Mouse (Mus musculus) embryonic facial prominence, embryonic 13.5 days (tissue): Measurements from ENCODE around the gene Scgb1c1. TPM values are rescaled to one million over a fixed set of nuclear protein-coding genes. Genes with fewer than 3 reads are reported as not detected.
A peak's percentile ranks its signal among the peaks of the same experiment; 100 is the strongest.

Experiments
- ATAC-seq: fragments of 200-750 bp; cut with Nextera tagmentation; 2 replicates; pipeline ENCODE4 v1.8.0; 2017; ENCODE audit warnings: low read depth; ENCODE audit not compliant: insufficient number of reproducible peaks, insufficient read depth, low FRiP score, low TSS enrichment
- H3K27ac ChIP-seq: fragments of 300-500 bp; sonication (generic); 2 replicates; pipeline ENCODE4 v1.5.1; 2015; ENCODE audit warnings: moderate library complexity, mild to moderate bottlenecking, inconsistent platforms
- H3K27me3 ChIP-seq: fragments of 300-500 bp; sonication (generic); 2 replicates; pipeline ENCODE4 v1.6.1; 2015; ENCODE audit warnings: mild to moderate bottlenecking, inconsistent platforms
- H3K36me3 ChIP-seq: fragments of 300-500 bp; sonication (generic); 2 replicates; pipeline ENCODE4 v1.6.1; 2015; ENCODE audit warnings: mild to moderate bottlenecking, inconsistent platforms
- H3K4me1 ChIP-seq: fragments of 300-500 bp; sonication (generic); 2 replicates; pipeline ENCODE4 v1.6.1; 2015; ENCODE audit warnings: inconsistent platforms
- H3K4me2 ChIP-seq: fragments of 300-500 bp; sonication (generic); 2 replicates; pipeline ENCODE4 v1.6.1; 2015; ENCODE audit warnings: moderate library complexity, mild to moderate bottlenecking, inconsistent platforms
- H3K4me3 ChIP-seq: fragments of 300-500 bp; sonication (generic); 2 replicates; pipeline ENCODE4 v1.5.1; 2015; ENCODE audit warnings: mild to moderate bottlenecking, inconsistent platforms
- H3K9ac ChIP-seq: fragments of 300-500 bp; sonication (generic); 2 replicates; pipeline ENCODE4 v1.6.1; 2015; ENCODE audit warnings: mild to moderate bottlenecking, inconsistent platforms
- H3K9me3 ChIP-seq: fragments of 300-500 bp; sonication (generic); 2 replicates; pipeline ENCODE4 v1.6.1; 2016; ENCODE audit warnings: inconsistent platforms
- WGBS: fragments of 180-500 bp; shearing (Covaris S2); methylation state at CpG from one replicate; pipeline ENCODE4 v1.1.7; 2015; ENCODE audit warnings: mixed read lengths; 5-methylcytosine and 5-hydroxymethylcytosine counted together
- polyA plus RNA-seq: library from polyadenylated mRNA; unstranded; fragments of >200 nt; fragmentation: Nextera tagmentation; extraction: Ambion mirVana; gene quantifications from 2 replicates; pipeline ENCODE4 v1.2.1, GENCODE M21; 2015

Scgb1c1 gene
- polyA plus RNA-seq, 1 experiment from 2014 or later, result not detected

GRCm38 (mm10) chr7:140858746-140859145, 13.4 kb downstream of the Scgb1c1 start:
- WGBS, result 92% methylated on average over 8 of the region's 8 CpGs
- Histone ChIP-seq H3K4me3 (peak overlapping the region; percentile 83), H3K4me1 (peaks cover 36% of the 10 kb centered on the region), H3K9me3 (no peaks in the 10 kb centered on the region), H3K9ac (peak overlapping the region; percentile 95), H3K27me3 (no peaks in the 10 kb centered on the region), H3K36me3 (peaks cover 64% of the 10 kb centered on the region), H3K27ac (no peak overlapping the region), H3K4me2 (peak overlapping the region; percentile 99)
- no peak for ATAC-seq

- Histone ChIP-seq H3K27me3 (no peaks in the 10 kb centered on the region), H3K36me3 (peaks cover 67% of the 10 kb centered on the region), H3K9ac (no peak overlapping the region), H3K4me2 (no peak overlapping the region), H3K9me3 (no peaks in the 10 kb centered on the region), H3K4me1 (peaks cover 31% of the 10 kb centered on the region), H3K4me3 (no peak overlapping the region), H3K27ac (no peak overlapping the region)
- no peak for ATAC-seq
- WGBS, result 47% methylated on average over 6 of the region's 6 CpGs
These were observed 14.7 kb downstream of the Scgb1c1 start for GRCm38 (mm10) chr7:140859997-140860396.

GRCm38 (mm10) chr7:140860728-140861127, 15.4 kb downstream of the Scgb1c1 start:
- Histone ChIP-seq H3K27me3 (no peaks in the 10 kb centered on the region), H3K4me3 (no peak overlapping the region), H3K9ac (0 out of 2 replicates have a peak overlapping the region, but pooled peaks have one; percentile 6), H3K9me3 (no peaks in the 10 kb centered on the region), H3K4me1 (peaks cover 25% of the 10 kb centered on the region), H3K4me2 (no peak overlapping the region), H3K36me3 (peaks cover 69% of the 10 kb centered on the region), H3K27ac (no peak overlapping the region)
- WGBS, result 87% methylated on average over 5 of the region's 5 CpGs
- ATAC-seq, result no peak

- Histone ChIP-seq H3K4me1 (peaks cover 5% of the 10 kb centered on the region), H3K4me2 (no peak overlapping the region), H3K4me3 (no peak overlapping the region), H3K27me3 (no peaks in the 10 kb centered on the region), H3K36me3 (peaks cover 78% of the 10 kb centered on the region), H3K9ac (no peak overlapping the region), H3K27ac (no peak overlapping the region), H3K9me3 (no peaks in the 10 kb centered on the region)
- WGBS, result 86% methylated on average over 12 of the region's 12 CpGs
- no peak for ATAC-seq
These were observed 19.4 kb downstream of the Scgb1c1 start for GRCm38 (mm10) chr7:140864761-140865160.

GRCm38 (mm10) chr7:140874224-140874623, 28.9 kb downstream of the Scgb1c1 start:
- Histone ChIP-seq H3K27ac (no peak overlapping the region), H3K4me2 (no peak overlapping the region), H3K27me3 (no peaks in the 10 kb centered on the region), H3K4me3 (no peak overlapping the region), H3K9ac (no peak overlapping the region), H3K36me3 (peaks cover 45% of the 10 kb centered on the region), H3K9me3 (no peaks in the 10 kb centered on the region), H3K4me1 (no peaks in the 10 kb centered on the region)
- no peak for ATAC-seq
- WGBS, result 89% methylated on average over 4 of the region's 4 CpGs

- Histone ChIP-seq H3K4me1 (peaks cover 9% of the 10 kb centered on the region; the same call in 1 of the 2 replicates), H3K36me3 (peaks cover 43% of the 10 kb centered on the region), H3K27me3 (no peaks in the 10 kb centered on the region), H3K9me3 (no peaks in the 10 kb centered on the region), H3K4me3 (no peak overlapping the region), H3K9ac (no peak overlapping the region), H3K4me2 (no peak overlapping the region), H3K27ac (no peak overlapping the region)
- 83% methylated on average over 6 of the region's 6 CpGs for WGBS
- no peak for ATAC-seq
These were observed 32.0 kb downstream of the Scgb1c1 start for GRCm38 (mm10) chr7:140877364-140877763.

GRCm38 (mm10) chr7:140879355-140879754, 34.0 kb downstream of the Scgb1c1 start:
- peaks cover 17% of the 10 kb centered on the region for H3K4me1 ChIP-seq
- no peak for ATAC-seq

GRCm38 (mm10) chr7:140880419-140880818, 35.1 kb downstream of the Scgb1c1 start:
- H3K27me3 ChIP-seq, result no peaks in the 10 kb centered on the region
- H3K27ac ChIP-seq, result no peak overlapping the region
- peaks cover 17% of the 10 kb centered on the region for H3K4me1 ChIP-seq
- H3K4me2 ChIP-seq, result peak overlapping the region; percentile 66; the same call in 1 of the 2 replicates
- WGBS, result 82% methylated on average over 3 of the region's 3 CpGs
- H3K9ac ChIP-seq, result no peak overlapping the region
- peaks cover 33% of the 10 kb centered on the region for H3K36me3 ChIP-seq
- H3K4me3 ChIP-seq, result no peak overlapping the region
- H3K9me3 ChIP-seq, result no peaks in the 10 kb centered on the region
- no peak for ATAC-seq

More at GRCm38 (mm10) chr7:140879355-140879754, 34.0 kb downstream of the Scgb1c1 start:
- no peak overlapping the region for H3K4me3 ChIP-seq
- H3K36me3 ChIP-seq, result peaks cover 39% of the 10 kb centered on the region
- H3K9ac ChIP-seq, result no peak overlapping the region
- H3K27me3 ChIP-seq, result no peaks in the 10 kb centered on the region
- no peaks in the 10 kb centered on the region for H3K9me3 ChIP-seq
- no peak overlapping the region for H3K4me2 ChIP-seq
- H3K27ac ChIP-seq, result no peak overlapping the region
- WGBS, result 89% methylated on average over 7 of the region's 7 CpGs

GRCm38 (mm10) chr7:140880865-140881515, 35.6 kb downstream of the Scgb1c1 start:
- ATAC-seq, result no peak
- Histone ChIP-seq H3K9me3 (no peaks in the 10 kb centered on the region), H3K36me3 (peaks cover 33% of the 10 kb centered on the region), H3K4me1 (peaks cover 17% of the 10 kb centered on the region), H3K4me2 (peak overlapping the region; percentile 66), H3K9ac (peak overlapping the region; percentile 89), H3K27ac (peak overlapping the region; percentile 86; the same call in 1 of the 2 replicates), H3K27me3 (no peaks in the 10 kb centered on the region), H3K4me3 (peak overlapping the region; percentile 96)
- 21% methylated on average over 8 of the region's 8 CpGs for WGBS

GRCm38 (mm10) chr7:140881696-140882468, 36.5 kb downstream of the Scgb1c1 start, which contains the start of the genes Psmd13 and Sirt3:
Gene Psmd13, plus strand, starts transcription at chr7:140881968.
Gene Sirt3, minus strand, starts transcription at chr7:140882309.
- Histone ChIP-seq H3K9ac (peak within 1 kb of the TSS; percentile 89), H3K27me3 (no peaks in the 10 kb centered on the region), H3K4me2 (peak within 1 kb of the TSS; percentile 66), H3K4me3 (peak within 1 kb of the TSS; percentile 96), H3K9me3 (no peaks in the 10 kb centered on the region), H3K36me3 (peaks cover 33% of the 10 kb centered on the region), H3K4me1 (peaks cover 17% of the 10 kb centered on the region), H3K27ac (peak within 1 kb of the TSS; percentile 86)
- peak; percentile 91 for ATAC-seq
- WGBS, result under 1% methylated on average over 57 of the region's 59 CpGs

GRCm38 (mm10) chr7:140882469-140882803, 37.1 kb downstream of the Scgb1c1 start:
- Histone ChIP-seq H3K27ac (peak overlapping the region; percentile 86; the same call in 1 of the 2 replicates), H3K4me3 (peak overlapping the region; percentile 96), H3K9ac (peak overlapping the region; percentile 89), H3K36me3 (peaks cover 34% of the 10 kb centered on the region), H3K9me3 (no peaks in the 10 kb centered on the region), H3K4me1 (peaks cover 17% of the 10 kb centered on the region), H3K27me3 (no peaks in the 10 kb centered on the region), H3K4me2 (peak overlapping the region; percentile 66)
- under 1% methylated on average over 12 of the region's 12 CpGs for WGBS
- peak; percentile 35; the same call in 1 of the 2 replicates for ATAC-seq
